Mouse (Mus musculus) frontal cortex, postnatal 36 days (tissue): ENCODE results near the gene Snap91.
A peak's percentile ranks its signal among the peaks of the same experiment; 100 is the strongest.

Experiments used
- DNase-seq, 2 experiments: peaks; one replicate each; pipeline ENCODE4 v3.0.0; 2022; ENCODE audit warnings: low spot score in 2 of 2

The Snap91 gene

DNA sequence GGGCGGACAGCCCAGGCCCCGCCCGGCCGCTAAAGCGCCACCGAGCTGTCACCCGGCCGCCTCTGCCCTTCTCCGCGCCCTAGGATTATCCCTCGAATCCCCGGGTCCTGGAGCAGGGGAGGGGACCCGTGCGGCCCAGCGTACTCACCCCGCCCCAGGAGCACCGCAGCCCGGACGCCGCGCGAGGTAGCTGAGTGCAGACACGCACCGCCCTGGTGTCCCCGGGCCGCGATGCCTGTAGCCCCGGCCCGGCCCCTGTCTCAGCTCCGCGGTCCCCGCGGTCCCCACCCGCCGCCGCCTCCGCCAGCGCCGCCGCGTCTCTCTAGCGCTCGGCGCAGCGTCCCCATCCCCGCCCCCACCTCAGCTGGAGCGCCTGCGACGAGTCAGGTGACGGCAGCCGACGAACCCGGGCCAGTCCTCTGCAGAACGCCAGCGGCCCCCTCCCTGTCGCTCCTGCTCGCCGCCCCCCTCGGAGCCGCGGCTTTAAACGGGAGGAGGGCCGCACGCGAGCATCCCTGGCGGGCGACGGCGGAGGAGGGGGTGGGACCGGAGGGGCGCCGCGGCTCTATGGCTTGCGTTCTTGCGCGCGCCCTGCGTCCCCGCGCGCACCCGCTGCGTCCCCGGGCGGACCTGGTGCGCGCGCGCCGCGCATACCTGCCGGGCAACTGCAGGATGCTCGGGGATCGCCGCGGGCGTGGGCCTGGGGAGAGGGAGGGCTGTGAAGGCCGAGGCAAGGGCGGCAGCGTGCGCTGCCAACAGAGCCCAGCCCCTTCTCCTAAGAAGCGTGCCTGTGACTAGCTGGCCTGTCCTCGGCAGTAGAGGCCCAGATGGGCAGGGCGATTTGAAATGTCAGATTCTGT is at the start of gene Snap91:
Gene Snap91, minus strand, starts transcription at position 542 of the 860 bp plus-strand sequence.
- peak; percentile 88 for DNase-seq

DNA sequence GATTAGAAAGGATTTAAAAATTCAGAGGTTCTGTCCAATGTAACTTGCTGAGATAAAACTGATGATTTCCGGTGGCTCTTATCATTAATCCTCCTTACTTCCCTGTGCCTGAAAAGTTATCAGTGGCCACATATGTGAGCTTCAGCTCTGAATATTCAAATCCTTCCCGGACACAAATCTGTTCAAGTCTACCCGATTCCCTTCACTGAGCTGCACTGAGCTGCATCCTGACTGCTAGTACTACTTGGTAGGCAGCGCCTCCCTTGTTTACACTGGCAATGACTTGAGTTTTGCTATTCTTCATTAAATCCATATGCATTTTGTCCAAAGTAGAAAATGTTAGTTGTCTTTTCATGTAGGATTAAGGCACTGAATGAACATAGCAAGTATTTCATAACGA is 46.1 kb upstream of the Snap91 start:
- DNase-seq = no peak

- no peak for DNase-seq
These were observed 45.2 kb upstream of the Snap91 start for GRCm38 (mm10) chr9:86925688-86926087.

DNA sequence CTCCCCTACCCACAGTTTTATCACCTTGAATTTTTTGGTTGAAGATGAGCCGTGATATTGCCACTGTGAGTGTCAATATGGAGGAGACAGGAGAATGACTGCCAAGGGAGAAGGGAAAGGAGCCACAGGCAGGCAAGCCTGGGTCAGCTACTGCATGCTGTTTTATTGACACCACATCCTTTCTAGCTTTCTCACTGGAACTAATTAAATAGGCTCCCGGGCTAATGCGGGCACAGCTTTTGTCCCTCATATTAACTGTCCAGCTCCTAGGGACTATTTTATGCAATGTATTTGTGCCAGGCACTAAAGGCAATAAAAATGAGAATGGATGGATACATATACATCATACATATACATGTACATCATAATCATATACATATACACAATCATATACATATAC is 42.0 kb upstream of the Snap91 start:
- no peak for DNase-seq

DNA sequence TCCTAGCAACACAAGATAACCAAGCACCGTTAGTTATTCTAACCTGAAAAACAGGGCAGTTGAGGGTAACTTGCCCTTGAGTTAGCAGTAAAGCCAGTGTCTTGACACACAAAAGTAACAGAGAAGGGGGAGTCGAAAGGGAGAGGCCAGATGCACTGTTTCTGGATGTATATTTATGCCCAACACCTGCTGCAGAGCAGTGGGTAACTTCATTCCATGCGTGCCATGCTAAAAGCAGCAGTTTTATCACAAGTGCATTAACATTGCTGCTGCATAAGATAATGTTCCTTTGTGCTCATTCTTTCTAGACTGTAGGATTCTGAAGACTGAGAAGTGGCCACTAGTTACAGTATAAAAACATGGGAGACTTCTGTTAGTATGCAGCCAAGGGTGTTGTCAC is 36.1 kb upstream of the Snap91 start:
- no peak for DNase-seq

GRCm38 (mm10) chr9:86899502-86900199 is 19.2 kb upstream of the Snap91 start:
- DNase-seq = no peak

- DNase-seq = peak; percentile 51
These were observed 990 bp downstream of the Snap91 start for GRCm38 (mm10) chr9:86879216-86880112.

- peak in 1 of 2 experiments; percentile 29 for DNase-seq
These were observed 1.7 kb downstream of the Snap91 start for GRCm38 (mm10) chr9:86878716-86879115.

DNA sequence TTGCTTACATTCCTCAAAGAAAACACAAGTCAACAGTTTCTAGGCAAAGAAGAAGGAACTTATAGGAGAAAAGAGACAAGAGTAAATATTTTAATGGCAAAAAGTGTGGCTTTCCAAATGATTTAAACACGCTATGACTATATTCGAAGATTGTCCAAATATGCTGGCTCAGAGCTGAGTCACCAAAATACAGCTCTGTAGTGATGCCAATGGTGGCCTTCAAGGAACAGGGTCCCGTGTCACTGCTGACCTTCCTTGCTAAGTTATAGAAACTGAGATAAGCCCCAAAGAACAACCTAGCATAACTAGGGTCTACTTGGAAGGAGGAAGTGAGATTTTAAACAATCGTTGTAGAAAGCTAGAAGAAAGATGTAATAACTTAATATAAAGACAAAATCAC is 6.8 kb downstream of the Snap91 start:
- DNase-seq = no peak

DNA sequence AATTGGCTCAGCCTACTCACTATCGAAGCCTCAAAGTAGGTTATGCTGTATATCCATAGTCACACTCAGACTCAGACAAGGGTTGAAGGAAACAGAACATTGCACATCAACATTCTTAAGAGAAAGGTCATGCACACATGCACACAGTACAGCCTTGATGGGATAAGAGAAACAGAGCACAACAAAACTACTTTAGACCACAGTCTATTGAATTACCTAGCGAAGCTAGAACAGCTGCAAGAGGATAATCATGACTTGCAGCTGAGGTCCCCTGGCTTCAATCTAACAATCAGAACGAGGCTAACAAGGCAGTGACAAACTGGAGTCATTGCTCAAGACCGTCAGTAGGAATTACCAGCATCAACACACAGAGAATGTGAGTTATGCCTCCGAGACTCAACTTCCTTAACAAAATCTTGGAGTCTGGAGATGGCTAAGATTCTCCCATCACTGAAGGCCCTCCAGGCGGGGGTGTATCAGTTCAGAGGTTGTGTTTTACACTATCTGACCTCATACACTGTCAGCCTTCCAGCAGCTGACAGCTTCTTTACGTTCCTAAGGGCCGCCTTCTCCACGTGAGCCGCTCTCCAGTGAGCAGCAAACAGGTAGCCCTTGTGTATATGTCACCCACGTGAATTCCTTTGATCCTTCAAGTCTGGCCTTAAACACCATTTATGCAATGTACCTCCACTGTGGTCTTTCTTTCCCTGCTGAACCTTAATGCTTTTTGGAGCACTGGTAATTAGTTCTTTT is 10.7 kb downstream of the Snap91 start:
- no peak for DNase-seq

GRCm38 (mm10) chr9:86858101-86858500 is 22.4 kb downstream of the Snap91 start:
- DNase-seq = peak in 1 of 2 experiments; percentile 60

GRCm38 (mm10) chr9:86857626-86858025 is 22.8 kb downstream of the Snap91 start:
- no peak for DNase-seq

DNA sequence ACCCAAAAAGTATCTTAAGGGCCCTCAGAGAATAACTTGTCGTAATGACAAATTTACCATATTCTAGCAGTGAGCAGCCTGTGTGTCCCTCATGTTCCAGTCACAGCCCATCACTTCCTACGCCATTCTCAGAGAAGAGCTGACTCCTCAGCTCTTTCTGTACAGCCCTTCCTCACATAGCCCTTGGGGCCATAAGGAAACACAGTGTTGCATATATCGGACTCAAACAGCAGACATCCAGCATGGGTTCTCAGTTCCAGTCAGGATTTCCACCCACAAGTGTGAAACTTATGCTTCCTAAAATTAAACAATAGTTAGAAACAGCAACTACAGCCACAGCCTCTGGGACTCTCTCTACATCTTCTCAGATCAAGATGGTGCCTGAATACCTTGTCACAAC is 27.6 kb downstream of the Snap91 start:
- DNase-seq = peak; percentile 36 to 55

- DNase-seq = no peak
These were observed 28.8 kb downstream of the Snap91 start for GRCm38 (mm10) chr9:86851689-86852088.

- no peak for DNase-seq
These were observed 29.8 kb downstream of the Snap91 start for GRCm38 (mm10) chr9:86850452-86851207.

- DNase-seq = no peak
These were observed 36.6 kb downstream of the Snap91 start for GRCm38 (mm10) chr9:86843747-86844353.

GRCm38 (mm10) chr9:86829792-86830191 is 50.7 kb downstream of the Snap91 start:
- peak in 1 of 2 experiments; percentile 68 for DNase-seq

DNA sequence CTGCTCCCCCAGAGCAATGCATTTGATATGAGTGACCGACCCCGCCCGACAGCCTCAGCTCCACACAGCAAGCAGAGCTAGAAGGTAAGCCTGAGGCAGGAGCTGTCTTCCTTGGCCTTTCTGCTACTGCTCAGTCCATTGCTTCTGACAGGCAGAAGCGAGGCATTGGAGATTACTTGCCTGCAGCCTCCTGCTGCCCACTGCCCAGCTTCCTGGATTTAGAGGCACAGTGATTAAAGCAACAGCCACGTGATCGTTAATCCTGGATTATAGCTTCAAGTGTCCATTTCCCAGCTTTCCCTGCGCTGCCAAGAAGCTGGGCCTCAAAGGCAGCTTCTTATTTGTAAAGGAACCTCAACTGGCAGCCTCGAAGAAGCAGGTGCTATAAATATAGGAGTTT is 51.4 kb downstream of the Snap91 start:
- DNase-seq = no peak

DNA sequence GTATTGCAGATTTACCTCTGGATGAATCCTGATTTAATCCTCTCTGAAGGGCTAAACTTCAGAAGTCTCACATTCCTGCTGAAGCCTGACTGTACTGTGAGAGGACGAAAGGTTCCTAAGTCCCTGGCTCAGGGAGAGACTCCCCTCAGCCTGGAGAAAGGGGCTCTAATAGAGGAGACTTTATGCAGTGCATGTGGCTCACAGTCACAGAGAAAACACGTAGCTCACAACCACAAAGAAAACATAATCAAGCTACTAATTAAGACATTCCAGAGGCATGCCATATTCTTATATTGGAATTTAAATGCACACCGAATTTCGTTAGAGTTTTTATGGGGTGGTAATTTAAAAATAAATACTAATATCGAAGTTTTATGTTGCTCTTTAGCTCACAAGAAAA is 61.1 kb downstream of the Snap91 start:
- no peak for DNase-seq

GRCm38 (mm10) chr9:86817673-86818072 is 62.8 kb downstream of the Snap91 start:
- DNase-seq = no peak
